Mouse (Mus musculus): ENCODE data around the gene Fkbpl. TPM values are rescaled to one million over a fixed set of nuclear protein-coding genes. Genes with fewer than 3 reads are reported as not detected.

The Fkbpl gene
- total and polyA plus RNA-seq, 3 experiments, result 6.4 to 7.0 TPM; not detected in 1

DNA sequence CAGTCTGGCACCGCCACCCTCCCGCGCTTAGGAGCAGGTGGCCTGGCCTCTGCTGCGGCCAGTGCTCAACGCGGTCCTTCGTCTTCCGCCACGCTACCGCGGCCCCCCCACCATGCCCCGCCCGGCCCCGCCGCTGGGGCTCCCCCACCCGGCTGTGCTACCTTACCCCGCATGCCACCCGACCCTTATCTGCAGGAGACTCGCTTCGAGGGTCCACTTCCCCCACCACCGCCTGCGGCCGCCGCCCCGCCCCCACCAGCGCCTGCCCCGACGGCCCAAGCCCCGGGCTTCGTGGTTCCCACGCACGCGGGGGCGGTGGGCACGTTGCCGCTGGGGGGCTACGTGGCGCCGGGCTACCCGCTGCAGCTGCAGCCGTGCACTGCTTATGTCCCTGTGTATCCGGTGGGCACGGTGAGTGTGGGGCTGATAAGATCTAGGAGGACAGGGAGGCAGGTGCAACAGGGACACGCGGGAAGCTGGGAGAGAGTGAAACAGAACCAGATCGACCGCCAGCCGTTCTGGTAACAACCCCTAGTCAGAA lies 13.7 kb upstream of the Fkbpl start:
- no peak overlapping the region for H3K27ac ChIP-seq (ENCODE audit: control insufficient read depth, low read depth, low read length)
- peak overlapping the region; percentile 32; the same call in 1 of the 2 replicates for H3K9ac ChIP-seq (ENCODE audit: control insufficient read depth, low read depth, low read length, poor library complexity, severe bottlenecking)
- H3K4me3 ChIP-seq (ENCODE audit: control insufficient read depth in 1 of 2, insufficient read depth in 1 of 2, low read depth in 2 of 2, low read length in 2 of 2), result peak overlapping the region; percentile 23 to 27; a peak in 2 of 4 replicates
- TF ChIP-seq MXI1 (IDR thresholded peaks at IDR 0.05; ENCODE audit: low read depth, low read length) (no peak), POLR2AphosphoS2 (IDR thresholded peaks at IDR 0.05; ENCODE audit: low read length) (no peak)
- no peak for DNase-seq (ENCODE audit: low read depth, low spot score)
- no peaks in the 10 kb centered on the region; a peak in 2 of 4 replicates for H3K27me3 ChIP-seq (ENCODE audit: control insufficient read depth in 1 of 2, insufficient read depth in 2 of 2, low read length in 2 of 2)
- H3K4me1 ChIP-seq (ENCODE audit: control insufficient read depth in 1 of 2, insufficient read depth in 2 of 2, low read length in 2 of 2), result peaks cover 0 to 27% of the 10 kb centered on the region in 2 experiments; a peak in 3 of 4 replicates
- H3K79me2 ChIP-seq (ENCODE audit: control insufficient read depth, insufficient read depth, low read length, poor library complexity), result peaks cover 11% of the 10 kb centered on the region
- no peaks in the 10 kb centered on the region for H3K9me3 ChIP-seq (replicated peaks; ENCODE audit: insufficient read depth, low read length)
- H3K36me3 ChIP-seq (ENCODE audit: control insufficient read depth in 1 of 2, insufficient read depth in 2 of 2, low read length in 2 of 2), result peaks cover 0 to 11% of the 10 kb centered on the region in 2 experiments; a peak in 2 of 4 replicates

- Histone ChIP-seq H3K79me2 (ENCODE audit: control insufficient read depth, insufficient read depth, low read length, poor library complexity) (peaks cover 4% of the 10 kb centered on the region; the same call in 1 of the 2 replicates), H3K9ac (ENCODE audit: control insufficient read depth, low read depth, low read length, poor library complexity, severe bottlenecking) (peak overlapping the region; percentile 48), H3K27ac (ENCODE audit: control insufficient read depth, low read depth, low read length) (no peak overlapping the region), H3K9me3 (replicated peaks; ENCODE audit: insufficient read depth, low read length) (no peaks in the 10 kb centered on the region), H3K27me3 (ENCODE audit: control insufficient read depth in 1 of 2, insufficient read depth in 2 of 2, low read length in 2 of 2) (peaks cover 0 to 3% of the 10 kb centered on the region in 2 experiments; a peak in 2 of 4 replicates), H3K4me3 (ENCODE audit: control insufficient read depth in 1 of 2, insufficient read depth in 1 of 2, low read depth in 2 of 2, low read length in 2 of 2) (peak overlapping the region; percentile 42 to 58), H3K4me1 (ENCODE audit: control insufficient read depth in 1 of 2, insufficient read depth in 2 of 2, low read length in 2 of 2) (peaks cover 0 to 24% of the 10 kb centered on the region in 2 experiments; a peak in 3 of 4 replicates), H3K36me3 (ENCODE audit: control insufficient read depth in 1 of 2, insufficient read depth in 2 of 2, low read length in 2 of 2) (peaks cover 0 to 9% of the 10 kb centered on the region in 2 experiments; a peak in 2 of 4 replicates)
- no peak; the same call in 1 of the 2 replicates for TF ChIP-seq MAZ (IDR thresholded peaks at IDR 0.05; ENCODE audit: low read depth, low read length)
- 0 out of 2 replicates have a peak, but pooled peaks have one; percentile 11 for TF ChIP-seq RCOR1 (IDR thresholded peaks at IDR 0.05; ENCODE audit: low read depth, low read length)
- DNase-seq (ENCODE audit: low read depth, low spot score), result no peak
Measured at GRCm38 (mm10) chr17:34631647-34632046, 12.9 kb upstream of the Fkbpl start.

- Histone ChIP-seq H3K4me3 (ENCODE audit: control insufficient read depth in 1 of 2, insufficient read depth in 1 of 2, low read depth in 2 of 2, low read length in 2 of 2) (peak overlapping the region; percentile 57 to 58), H3K79me2 (ENCODE audit: control insufficient read depth, insufficient read depth, low read length, poor library complexity) (peaks cover 1% of the 10 kb centered on the region; the same call in 1 of the 2 replicates), H3K9me3 (replicated peaks; ENCODE audit: insufficient read depth, low read length) (no peaks in the 10 kb centered on the region), H3K4me1 (ENCODE audit: control insufficient read depth in 1 of 2, insufficient read depth in 2 of 2, low read length in 2 of 2) (peaks cover 0 to 24% of the 10 kb centered on the region in 2 experiments; a peak in 3 of 4 replicates), H3K9ac (ENCODE audit: control insufficient read depth, low read depth, low read length, poor library complexity, severe bottlenecking) (peak overlapping the region; percentile 48), H3K27me3 (ENCODE audit: control insufficient read depth in 1 of 2, insufficient read depth in 2 of 2, low read length in 2 of 2) (peaks cover 0 to 3% of the 10 kb centered on the region in 2 experiments; a peak in 2 of 4 replicates), H3K27ac (ENCODE audit: control insufficient read depth, low read depth, low read length) (peak overlapping the region; percentile 34; the same call in 1 of the 2 replicates), H3K36me3 (ENCODE audit: control insufficient read depth in 1 of 2, insufficient read depth in 2 of 2, low read length in 2 of 2) (peaks cover 0 to 9% of the 10 kb centered on the region in 2 experiments; a peak in 2 of 4 replicates)
- TF ChIP-seq CHD2 (IDR thresholded peaks at IDR 0.05; ENCODE audit: low read length) (no peak), POLR2A (IDR thresholded peaks at IDR 0.05; ENCODE audit: control insufficient read depth in 1 of 2, insufficient read depth in 1 of 2, low read depth in 1 of 2, low read length in 2 of 2, poor library complexity in 1 of 2) (peak in 1 of 2 experiments; percentile 45; a peak in 2 of 4 replicates)
- peak; percentile 95 for DNase-seq (ENCODE audit: low read depth, low spot score)
Measured at GRCm38 (mm10) chr17:34632261-34632691, 12.3 kb upstream of the Fkbpl start.

DNA sequence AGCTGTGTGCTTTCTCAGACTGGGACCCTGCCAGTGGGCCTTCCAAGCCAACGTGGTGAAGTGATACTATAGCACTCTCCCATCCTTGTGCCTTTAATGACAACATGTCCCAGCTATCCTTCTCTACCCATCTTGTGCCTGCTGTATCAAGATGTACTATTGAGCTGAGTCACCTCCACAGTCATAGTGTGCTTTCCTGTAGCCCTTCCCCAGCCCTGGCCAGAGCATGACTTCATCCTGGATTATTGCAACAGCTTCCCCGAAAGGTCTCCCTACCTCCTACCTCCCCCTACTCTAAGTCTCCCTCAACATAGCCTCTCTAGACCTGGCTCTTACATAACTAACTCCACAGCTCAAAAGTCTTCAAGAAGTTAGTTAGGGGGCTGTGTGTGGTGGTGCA lies 8.9 kb upstream of the Fkbpl start:
- H3K9ac ChIP-seq (ENCODE audit: control insufficient read depth, low read depth, low read length, poor library complexity, severe bottlenecking), result no peak overlapping the region
- no peak overlapping the region for H3K4me3 ChIP-seq (ENCODE audit: control insufficient read depth in 1 of 2, insufficient read depth in 1 of 2, low read depth in 2 of 2, low read length in 2 of 2)
- TF ChIP-seq CHD1 (IDR thresholded peaks at IDR 0.05; ENCODE audit: low read depth, low read length) (no peak), TAL1 (IDR thresholded peaks at IDR 0.05; ENCODE audit: low read length) (peak; percentile 38; the same call in 1 of the 2 replicates)
- H3K4me1 ChIP-seq (ENCODE audit: control insufficient read depth in 1 of 2, insufficient read depth in 2 of 2, low read length in 2 of 2), result peaks cover 0 to 14% of the 10 kb centered on the region in 2 experiments; a peak in 2 of 4 replicates
- H3K27ac ChIP-seq (ENCODE audit: control insufficient read depth, low read depth, low read length), result no peak overlapping the region
- peaks cover 5 to 12% of the 10 kb centered on the region in 2 experiments; a peak in 3 of 4 replicates for H3K27me3 ChIP-seq (ENCODE audit: control insufficient read depth in 1 of 2, insufficient read depth in 2 of 2, low read length in 2 of 2)
- H3K9me3 ChIP-seq (replicated peaks; ENCODE audit: insufficient read depth, low read length), result no peaks in the 10 kb centered on the region
- peaks cover 0 to 5% of the 10 kb centered on the region in 2 experiments; a peak in 1 of 4 replicates for H3K36me3 ChIP-seq (ENCODE audit: control insufficient read depth in 1 of 2, insufficient read depth in 2 of 2, low read length in 2 of 2)
- DNase-seq (ENCODE audit: low read depth, low spot score), result peak; percentile 33
- H3K79me2 ChIP-seq (ENCODE audit: control insufficient read depth, insufficient read depth, low read length, poor library complexity), result no peaks in the 10 kb centered on the region
